Mouse (Mus musculus): ENCODE results near the gene Fbxw19. TPM values are rescaled to one million over a fixed set of nuclear protein-coding genes. Genes with fewer than 3 reads are reported as not detected.

The Fbxw19 gene
- not detected in 2 replicates for polyA plus RNA-seq (2012; rRNA removed)

GRCm38 (mm10) chr9:109495775-109496174 is at the start of gene Fbxw19:
Gene Fbxw19, minus strand, starts transcription at chr9:109495875.

GRCm38 (mm10) chr9:109449040-109449439 is 46.6 kb downstream of the Fbxw19 start, which contains the start of gene Fbxw16:
Gene Fbxw16, minus strand, starts transcription at chr9:109449140.

Other genes with a start within 250 kb of the Fbxw19 start
- not detected in 2 replicates for gene Fbxw14, start 208.2 kb downstream of the Fbxw19 start, polyA plus RNA-seq (2012; rRNA removed)
- not detected in 2 replicates for gene Fbxw28, start 156.2 kb downstream of the Fbxw19 start, polyA plus RNA-seq (2012; rRNA removed)
- 0.04 TPM in 1 of 2 replicates, not detected in the other for gene Fbxw22, start 91.6 kb downstream of the Fbxw19 start, polyA plus RNA-seq (2012; rRNA removed)
- gene Fbxw16, start 46.7 kb downstream of the Fbxw19 start, polyA plus RNA-seq (2012; rRNA removed) = not detected in 2 replicates
- gene Fbxw15, start 72.4 kb upstream of the Fbxw19 start, polyA plus RNA-seq (2012; rRNA removed) = 0.27 and 0.28 TPM in 2 replicates
- gene Fbxw24, start 130.2 kb upstream of the Fbxw19 start, polyA plus RNA-seq (2012; rRNA removed) = 0.09 and 0.10 TPM in 2 replicates
- gene Fbxw25, start 168.8 kb upstream of the Fbxw19 start, polyA plus RNA-seq (2012; rRNA removed) = 0.04 and 0.05 TPM in 2 replicates
- gene Fbxw18, start 206.8 kb upstream of the Fbxw19 start, polyA plus RNA-seq (2012; rRNA removed) = 0.06 and 0.17 TPM in 2 replicates